Mouse (Mus musculus) heart, postnatal 0 days (tissue): ENCODE measurements around the gene Stim1. TPM values are rescaled to one million over a fixed set of nuclear protein-coding genes. Genes with fewer than 3 reads are reported as not detected.
A peak's percentile ranks its signal among the peaks of the same experiment; 100 is the strongest.
"Not testable (repeated sequence)": the region's sequence is repeated elsewhere in the genome, so short reads cannot be mapped to it uniquely, and the experiment has no call there.

Experiments
- ATAC-seq: fragments of 200-750 bp; cut with Nextera tagmentation; 2 replicates; pipeline ENCODE4 v1.8.0; 2017; ENCODE audit warnings: low read depth, moderate number of reproducible peaks, moderate library complexity; ENCODE audit not compliant: insufficient read depth
- DNase-seq: peaks from one replicate; pipeline ENCODE4 v3.0.0-alpha.2; 2016; ENCODE audit warnings: low spot score
- H3K27ac ChIP-seq: fragments of 300-500 bp; sonication (generic); 2 replicates; pipeline ENCODE4 v1.5.1; 2014; ENCODE audit warnings: low read depth, mild to moderate bottlenecking
- H3K27me3 ChIP-seq: fragments of 300-500 bp; sonication (generic); 2 replicates; pipeline ENCODE4 v1.6.1; 2014; ENCODE audit warnings: low read length, mixed read lengths; ENCODE audit not compliant: control insufficient read depth, insufficient read depth
- H3K36me3 ChIP-seq: fragments of 300-500 bp; sonication (generic); replicated peaks from 2 replicates; pipeline ENCODE4 v1.6.1; 2014; ENCODE audit warnings: low read length, mixed read lengths; ENCODE audit not compliant: control insufficient read depth, insufficient read depth
- H3K4me1 ChIP-seq: fragments of 300-500 bp; sonication (generic); 2 replicates; pipeline ENCODE4 v1.6.1; 2014; ENCODE audit warnings: antibody characterized with exemption; ENCODE audit not compliant: control insufficient read depth, insufficient read depth
- H3K4me2 ChIP-seq: fragments of 300-500 bp; sonication (generic); 2 replicates; pipeline ENCODE4 v1.6.1; 2014; ENCODE audit warnings: low read depth, mild to moderate bottlenecking, low read length, moderate library complexity
- H3K4me3 ChIP-seq: fragments of 300-500 bp; sonication (generic); 2 replicates; pipeline ENCODE4 v1.5.1; 2014; ENCODE audit warnings: low read depth, low read length
- H3K9ac ChIP-seq: fragments of 300-500 bp; sonication (generic); replicated peaks from 2 replicates; pipeline ENCODE4 v1.6.1; 2014; ENCODE audit warnings: low read depth, low read length, mixed read lengths
- H3K9me3 ChIP-seq: fragments of 300-500 bp; sonication (generic); replicated peaks from 2 replicates; pipeline ENCODE4 v1.6.1; 2016; ENCODE audit warnings: low read length; ENCODE audit not compliant: control insufficient read depth
- CTCF ChIP-seq: IDR thresholded peaks from 2 replicates; pipeline ENCODE4 v1.5.1; 2016; ENCODE audit warnings: antibody characterized with exemption, control low read depth, low read depth
- EP300 ChIP-seq: IDR thresholded peaks from 2 replicates; pipeline ENCODE4 v1.6.1; 2016; ENCODE audit warnings: antibody characterized with exemption, low read depth
- WGBS: fragments of 180-500 bp; shearing (Covaris S2); extraction: QIAGEN DNeasy Blood & Tissue Kit; methylation state at CpG from one replicate; pipeline ENCODE4 v1.1.7; 2014; 5-methylcytosine and 5-hydroxymethylcytosine counted together
- polyA plus RNA-seq: library from polyadenylated mRNA; unstranded; fragments of >200 nt; fragmentation: Nextera tagmentation; extraction: Ambion mirVana; gene quantifications from 2 replicates; pipeline ENCODE4 v1.2.1, GENCODE M21; 2015
- total RNA-seq: library from RNA; depleted of rRNA; stranded (reverse); fragments of >200 nt; gene quantifications from 2 replicates; pipeline ENCODE4 v1.2.3, GENCODE M21; 2014; ENCODE audit warnings: low replicate concordance

Gene Stim1
- total and polyA plus RNA-seq, 2 experiments from 2014 or later: 11.4 to 59.0 TPM

GRCm38 (mm10) chr7:102256636-102257035, 11.0 kb upstream of the Stim1 start:
- Histone ChIP-seq H3K9ac (no peak overlapping the region), H3K9me3 (no peaks in the 10 kb centered on the region), H3K36me3 (no peaks in the 10 kb centered on the region), H3K4me1 (no peaks in the 10 kb centered on the region), H3K27ac (no peak overlapping the region), H3K27me3 (peaks cover 3% of the 10 kb centered on the region; the same call in 1 of the 2 replicates), H3K4me3 (no peak overlapping the region), H3K4me2 (no peak overlapping the region)
- 77% methylated on average over 3 of the region's 3 CpGs for WGBS
- ATAC-seq (no peak), DNase-seq (no peak)
- TF ChIP-seq CTCF (no peak), EP300 (no peak)

- Histone ChIP-seq H3K9me3 (no peaks in the 10 kb centered on the region), H3K4me1 (no peaks in the 10 kb centered on the region), H3K4me2 (no peak overlapping the region), H3K4me3 (no peak overlapping the region), H3K27me3 (peaks cover 13% of the 10 kb centered on the region), H3K27ac (no peak overlapping the region), H3K36me3 (no peaks in the 10 kb centered on the region), H3K9ac (no peak overlapping the region)
- DNase-seq (peak; percentile 65), ATAC-seq (peak; percentile 78)
- 18% methylated on average over 4 of the region's 4 CpGs for WGBS
- TF ChIP-seq EP300 (no peak), CTCF (peak; percentile 79)
These were observed 9.4 kb upstream of the Stim1 start for GRCm38 (mm10) chr7:102258189-102258588.

- no peak overlapping the region for H3K4me3 ChIP-seq
- no peaks in the 10 kb centered on the region for H3K9me3 ChIP-seq
- no peak overlapping the region for H3K4me2 ChIP-seq
- WGBS: 69% methylated on average over 3 of the region's 3 CpGs
- no peak overlapping the region for H3K9ac ChIP-seq
- no peak for ATAC-seq
- no peak overlapping the region for H3K27ac ChIP-seq
- H3K27me3 ChIP-seq: peaks cover 13% of the 10 kb centered on the region
- TF ChIP-seq CTCF (no peak), EP300 (no peak)
- no peaks in the 10 kb centered on the region for H3K36me3 ChIP-seq
- no peak for DNase-seq
- no peaks in the 10 kb centered on the region for H3K4me1 ChIP-seq
These were observed 8.9 kb upstream of the Stim1 start for GRCm38 (mm10) chr7:102258753-102259152.

GRCm38 (mm10) chr7:102259716-102260479, 7.7 kb upstream of the Stim1 start:
- Histone ChIP-seq H3K4me2 (no peak overlapping the region), H3K4me3 (no peak overlapping the region), H3K27ac (no peak overlapping the region), H3K4me1 (no peaks in the 10 kb centered on the region), H3K27me3 (peaks cover 18% of the 10 kb centered on the region), H3K9me3 (no peaks in the 10 kb centered on the region), H3K9ac (no peak overlapping the region), H3K36me3 (no peaks in the 10 kb centered on the region)
- WGBS: 81% methylated on average over 10 of the region's 10 CpGs
- no peak for TF ChIP-seq CTCF
- TF ChIP-seq EP300: no peak
- ATAC-seq: no peak
- DNase-seq: no peak

GRCm38 (mm10) chr7:102260518-102260917, 7.1 kb upstream of the Stim1 start:
- Histone ChIP-seq H3K36me3 (no peaks in the 10 kb centered on the region), H3K4me2 (no peak overlapping the region), H3K27ac (no peak overlapping the region), H3K9ac (no peak overlapping the region), H3K4me1 (no peaks in the 10 kb centered on the region), H3K4me3 (no peak overlapping the region), H3K9me3 (no peaks in the 10 kb centered on the region), H3K27me3 (peaks cover 25% of the 10 kb centered on the region)
- TF ChIP-seq CTCF (no peak), EP300 (no peak)
- 81% methylated on average over 1 of the region's 1 CpGs for WGBS
- ATAC-seq (no peak), DNase-seq (no peak)

- ATAC-seq: no peak
- H3K9me3 ChIP-seq: no peaks in the 10 kb centered on the region
- H3K27me3 ChIP-seq: peaks cover 24% of the 10 kb centered on the region
- no peak for DNase-seq
- H3K4me1 ChIP-seq: no peaks in the 10 kb centered on the region
- H3K36me3 ChIP-seq: no peaks in the 10 kb centered on the region
- 97% methylated on average over 2 of the region's 2 CpGs for WGBS
- no peak overlapping the region for H3K4me3 ChIP-seq
- H3K9ac ChIP-seq: no peak overlapping the region
- no peak for TF ChIP-seq EP300
- no peak overlapping the region for H3K27ac ChIP-seq
- H3K4me2 ChIP-seq: no peak overlapping the region
These were observed 4.6 kb upstream of the Stim1 start for GRCm38 (mm10) chr7:102263020-102263419.

GRCm38 (mm10) chr7:102266021-102266400, 1.6 kb upstream of the Stim1 start:
- Histone ChIP-seq H3K4me1 (peaks cover 16% of the 10 kb centered on the region; the same call in 1 of the 2 replicates), H3K27me3 (peaks cover 34% of the 10 kb centered on the region)
- 88% methylated on average over 10 of the region's 10 CpGs for WGBS
- H3K9me3 ChIP-seq, H3K4me3 ChIP-seq, DNase-seq, H3K9ac ChIP-seq, H3K27ac ChIP-seq, ATAC-seq, H3K4me2 ChIP-seq, H3K36me3 ChIP-seq: not testable (repeated sequence)
